19 mouse cellular contexts compared by ENCODE assay signal in the genomic region with DNA sequence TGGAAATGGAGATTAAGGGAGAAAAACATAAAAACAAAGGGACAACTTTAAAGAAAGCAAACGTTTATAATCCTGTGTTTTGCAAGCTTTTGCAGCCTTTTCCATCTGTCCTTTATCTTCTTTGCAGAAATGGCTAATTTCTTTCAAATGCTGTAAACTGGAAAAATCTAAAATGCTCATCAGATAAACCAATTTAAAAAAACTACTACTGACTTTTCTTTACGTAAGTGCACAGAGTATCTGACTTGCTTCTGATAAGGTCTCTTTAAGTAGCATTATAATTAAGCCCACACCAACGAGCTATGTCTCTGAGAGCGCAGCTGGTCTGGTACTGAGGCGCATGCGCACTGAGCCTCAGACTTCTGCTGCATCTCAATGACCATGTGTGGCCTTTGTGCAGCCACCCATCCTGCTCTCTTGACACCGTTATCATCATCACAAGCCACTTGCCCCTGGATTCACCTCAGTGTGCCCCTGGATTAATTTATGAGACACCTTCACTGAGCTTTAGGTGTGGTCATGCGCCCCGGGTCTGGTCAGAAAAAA. TPM values are rescaled to one million over a fixed set of nuclear protein-coding genes. Genes with fewer than 3 reads are reported as not detected.
DNase-seq lines count a peak whose midpoint lies in the region; ATAC-seq lines count a peak whose summit lies in the region.
"Had no signal": no experiment of that assay in that cellular context is flagged by ENCODE, and none has a peak within 500 bp of the region (broad histone marks: within the 10 kb centered on the region; RNA-seq: fewer than 3 reads in every experiment).

No protein-coding gene starts in this region.

- no peak overlapping the region for H3K4me3 ChIP-seq in forebrain, embryonic 13.5 days
- no peak overlapping the region for H3K4me3 ChIP-seq in forebrain, embryonic 11.5 days (ENCODE audit: low read depth, low read length)
- no peak overlapping the region for H3K4me3 ChIP-seq in neural tube, embryonic 12.5 days
- H3K4me3 ChIP-seq in midbrain, embryonic 15.5 days = no peak overlapping the region
- H3K4me3 ChIP-seq: heart, embryonic 15.5 days; limb, embryonic 15.5 days had no signal

- DNase-seq in forebrain, embryonic 11.5 days (ENCODE audit: low spot score) = no peak
- DNase-seq in neural tube, embryonic 10.5 days (ENCODE audit: extremely low spot score, low spot score) = no peak
- no peak for DNase-seq in adrenal gland, postnatal 14 days
- DNase-seq in kidney, postnatal 14 days = no peak
- no peak for DNase-seq in frontal cortex, postnatal 10 days (ENCODE audit: low spot score in 2 of 2)
- DNase-seq: heart, adult 18-20 months; kidney, adult 8-10 months; liver, postnatal 0 days; lung, postnatal 4 days had no signal

- H3K9me3 ChIP-seq in forebrain, embryonic 13.5 days (replicated peaks) = no peaks in the 10 kb centered on the region
- H3K9me3 ChIP-seq in forebrain, embryonic 11.5 days (ENCODE audit: control insufficient read depth, low read length) = no peaks in the 10 kb centered on the region
- no peaks in the 10 kb centered on the region for H3K9me3 ChIP-seq in neural tube, embryonic 12.5 days
- H3K9me3 ChIP-seq in midbrain, embryonic 15.5 days = no peaks in the 10 kb centered on the region
- H3K9me3 ChIP-seq: heart, embryonic 15.5 days; limb, embryonic 15.5 days had no signal

- 66% methylated on average over 9 of the region's 9 CpGs for WGBS in forebrain, embryonic 13.5 days
- 78% methylated on average over 9 of the region's 9 CpGs for WGBS in forebrain, embryonic 11.5 days
- 67% methylated on average over 9 of the region's 9 CpGs for WGBS in neural tube, embryonic 12.5 days
- WGBS in midbrain, embryonic 15.5 days = 58% methylated on average over 9 of the region's 9 CpGs

- no peaks in the 10 kb centered on the region for H3K36me3 ChIP-seq in forebrain, embryonic 13.5 days (ENCODE audit: poor library complexity, severe bottlenecking)
- no peaks in the 10 kb centered on the region for H3K36me3 ChIP-seq in forebrain, embryonic 11.5 days (ENCODE audit: control insufficient read depth, insufficient read depth, low read length)
- no peaks in the 10 kb centered on the region for H3K36me3 ChIP-seq in neural tube, embryonic 12.5 days
- no peaks in the 10 kb centered on the region for H3K36me3 ChIP-seq in midbrain, embryonic 15.5 days (replicated peaks)
- H3K36me3 ChIP-seq: heart, embryonic 15.5 days; limb, embryonic 15.5 days had no signal

- ATAC-seq in forebrain, embryonic 13.5 days = 0 out of 2 replicates have a peak, but pooled peaks have one; percentile 28
- no peak for ATAC-seq in forebrain, embryonic 11.5 days (replicated peaks; ENCODE audit: low FRiP score)
- peak; percentile 65; the same call in 1 of the 2 replicates for ATAC-seq in neural tube, embryonic 12.5 days (ENCODE audit: low FRiP score, low read depth)
- ATAC-seq in midbrain, embryonic 15.5 days (replicated peaks) = no peak
- ATAC-seq: liver, postnatal 0 days; Patski had no signal

- H3K4me2 ChIP-seq in forebrain, embryonic 13.5 days = no peak overlapping the region
- no peak overlapping the region for H3K4me2 ChIP-seq in forebrain, embryonic 11.5 days (ENCODE audit: low read depth, low read length, severe bottlenecking)
- H3K4me2 ChIP-seq in neural tube, embryonic 12.5 days (replicated peaks) = no peak overlapping the region
- no peak overlapping the region for H3K4me2 ChIP-seq in midbrain, embryonic 15.5 days
- H3K4me2 ChIP-seq: heart, embryonic 15.5 days; limb, embryonic 15.5 days had no signal

- peaks cover 28% of the 10 kb centered on the region for H3K4me1 ChIP-seq in forebrain, embryonic 13.5 days
- H3K4me1 ChIP-seq in forebrain, embryonic 11.5 days (replicated peaks; ENCODE audit: control insufficient read depth, insufficient read depth, low read length) = peaks cover 9% of the 10 kb centered on the region
- peaks cover 20% of the 10 kb centered on the region for H3K4me1 ChIP-seq in neural tube, embryonic 12.5 days
- peaks cover 24% of the 10 kb centered on the region for H3K4me1 ChIP-seq in midbrain, embryonic 15.5 days
- H3K4me1 ChIP-seq: heart, embryonic 15.5 days; limb, embryonic 15.5 days had no signal

- H3K27me3 ChIP-seq in forebrain, embryonic 13.5 days = no peaks in the 10 kb centered on the region
- H3K27me3 ChIP-seq in forebrain, embryonic 11.5 days (ENCODE audit: control insufficient read depth, insufficient read depth, low read length) = no peaks in the 10 kb centered on the region
- H3K27me3 ChIP-seq in neural tube, embryonic 12.5 days (replicated peaks) = no peaks in the 10 kb centered on the region
- no peaks in the 10 kb centered on the region for H3K27me3 ChIP-seq in midbrain, embryonic 15.5 days (replicated peaks)
- H3K27me3 ChIP-seq: heart, embryonic 15.5 days; limb, embryonic 15.5 days; Patski had no signal

- no peak overlapping the region for H3K27ac ChIP-seq in forebrain, embryonic 13.5 days
- H3K27ac ChIP-seq in forebrain, embryonic 11.5 days (ENCODE audit: low read depth, low read length) = no peak overlapping the region
- no peak overlapping the region for H3K27ac ChIP-seq in neural tube, embryonic 12.5 days
- 0 out of 2 replicates have a peak overlapping the region, but pooled peaks have one; percentile 13 for H3K27ac ChIP-seq in midbrain, embryonic 15.5 days
- H3K27ac ChIP-seq: heart, embryonic 15.5 days; limb, embryonic 15.5 days had no signal

- no peak overlapping the region for H3K9ac ChIP-seq in forebrain, embryonic 13.5 days
- no peak overlapping the region for H3K9ac ChIP-seq in forebrain, embryonic 11.5 days (ENCODE audit: low read length)
- no peak overlapping the region for H3K9ac ChIP-seq in neural tube, embryonic 12.5 days
- H3K9ac ChIP-seq in midbrain, embryonic 15.5 days = no peak overlapping the region
- H3K9ac ChIP-seq: heart, embryonic 15.5 days; limb, embryonic 15.5 days; liver, postnatal 0 days had no signal

RNA-seq across cellular contexts. Expression of a gene that starts 32.8 kb away (rescaled TPM):
- polyA plus RNA-seq in forebrain, embryonic 13.5 days (2015; fragmentation: Nextera tagmentation; extraction: Ambion mirVana) = 32.9 and 38.8 TPM in 2 replicates
- polyA plus RNA-seq in forebrain, embryonic 11.5 days (2014; fragmentation: Nextera tagmentation; extraction: Ambion mirVana) = 6.0 and 7.4 TPM in 2 replicates
- polyA plus RNA-seq in neural tube, embryonic 12.5 days (2016; fragmentation: Nextera tagmentation; extraction: Ambion mirVana) = 19.1 and 23.3 TPM in 2 replicates
- 52.0 and 58.2 TPM in 2 replicates for polyA plus RNA-seq in midbrain, embryonic 15.5 days (2015; fragmentation: Nextera tagmentation; extraction: Ambion mirVana)
- 0.26 TPM in 1 of 2 replicates, not detected in the other for total RNA-seq in adrenal gland, postnatal 14 days (2021)
- total RNA-seq: adrenal gland, postnatal 4 days; gastrocnemius, adult 8-10 months; heart, adult 18-20 months had no signal
- polyA plus RNA-seq: heart, embryonic 15.5 days; large intestine, adult 2 months; liver, postnatal 0 days; Patski; small intestine, adult 2 months had no signal

Comparison
In these comparisons a context has a peak if more than half of its experiments do, and no peak if none do; other contexts are left out.
1. ATAC-seq: peak in forebrain, embryonic 13.5 days (single experiment) and neural tube, embryonic 12.5 days (single experiment); none in forebrain, embryonic 11.5 days (single experiment) and midbrain, embryonic 15.5 days (single experiment).